27 mouse cellular contexts compared by ENCODE assay signal in genomic region chr19:18598265-18598926, GRCm38 (mm10). TPM values are rescaled to one million over a fixed set of nuclear protein-coding genes. Genes with fewer than 3 reads are reported as not detected.
DNase-seq lines count a peak whose midpoint lies in the region; ATAC-seq and TF ChIP-seq lines count a peak whose summit lies in the region.
"Had no signal": no experiment of that assay in that cellular context is flagged by ENCODE, and none has a peak within 500 bp of the region (broad histone marks: within the 10 kb centered on the region; RNA-seq: fewer than 3 reads in every experiment).

No protein-coding gene starts in this region.

- DNase-seq in adrenal gland, adult 2 months, result peak; percentile 40
- no peak for DNase-seq in adrenal gland, postnatal 4 days (ENCODE audit: low spot score in 2 of 2)
- DNase-seq in 3134 (ENCODE audit: extremely low read depth, insufficient read length, low spot score) (peak; percentile 16), CH12.LX (ENCODE audit: extremely low read depth) (peak; percentile 81)
- DNase-seq in urinary bladder, postnatal 14 days (ENCODE audit: low spot score), result no peak
- DNase-seq in cerebellum, postnatal 36 days, result no peak
- no peak for DNase-seq in yolk sac, embryonic 10.5 days (ENCODE audit: low spot score)
- DNase-seq: cerebellum, adult 9-10 months; forebrain, postnatal 0 days; gastrocnemius, postnatal 25 days; heart, adult 18-20 months; heart, postnatal 14 days; liver, embryonic 13.5 days; lung, embryonic 14.5 days; lung, postnatal 36 days; retina, postnatal 1 day; thymus, postnatal 36 days had no signal

- H3K4me2 ChIP-seq in CH12.LX (ENCODE audit: insufficient read depth, low read depth, poor library complexity, severe bottlenecking), result peak overlapping the region; percentile 88
- H3K4me2 ChIP-seq: heart, embryonic 12.5 days; hindbrain, embryonic 13.5 days; liver, embryonic 13.5 days; lung, embryonic 14.5 days; midbrain, embryonic 15.5 days; neural tube, embryonic 13.5 days; stomach, embryonic 15.5 days had no signal

- no peaks in the 10 kb centered on the region for H3K9me3 ChIP-seq in CH12.LX (replicated peaks; ENCODE audit: low read length)
- H3K9me3 ChIP-seq: embryonic facial prominence, embryonic 10.5 days; heart, embryonic 12.5 days; hindbrain, embryonic 13.5 days; liver, embryonic 13.5 days; megakaryocyte, embryonic 14.5 days; midbrain, embryonic 15.5 days; neural tube, embryonic 13.5 days; stomach, embryonic 15.5 days had no signal

- dilution Hi-C loops in CH12.LX (cut with MboI; ENCODE audit: extremely low pct_ligation_motif_present, extremely low pct_unique_long_range_greater_than_20kb, low sequenced_read_pairs), result no loop called here

- TF ChIP-seq CTCF in CH12.LX (conservative IDR thresholded peaks at IDR 0.05 in 1 of 2, IDR thresholded peaks at IDR 0.05 in 1 of 2; ENCODE audit: low read depth in 2 of 2, low read length in 2 of 2), result no peak

- in situ Hi-C loops in CH12.LX (cut with MboI; ENCODE audit: low pct_ligation_motif_present, low pct_unique_long_range_greater_than_20kb, low sequenced_read_pairs), result loop anchor here (25.0 kb wide), 1 partner anchor 239 kb away; no protein-coding TSS in a partner anchor

- peak; percentile 15 for ATAC-seq in activated CD4-positive, CD25-positive, alpha-beta regulatory T cell, adult 4 months
- ATAC-seq: forebrain, postnatal 0 days; intestine, embryonic 16.5 days; midbrain, embryonic 15.5 days had no signal

- peak overlapping the region; percentile 83 for H3K9ac ChIP-seq in CH12.LX (ENCODE audit: insufficient read depth, low read depth)
- H3K9ac ChIP-seq: forebrain, postnatal 0 days; heart, embryonic 12.5 days; hindbrain, embryonic 13.5 days; liver, embryonic 13.5 days; lung, embryonic 14.5 days; midbrain, embryonic 15.5 days; neural tube, embryonic 13.5 days; stomach, embryonic 15.5 days had no signal

- H3K36me3 ChIP-seq in CH12.LX (replicated peaks in 1 of 2; ENCODE audit: control insufficient read depth in 1 of 2, insufficient read depth in 1 of 2, low read length in 1 of 2), result peaks cover 27 to 50% of the 10 kb centered on the region in 2 experiments
- H3K36me3 ChIP-seq: embryonic facial prominence, embryonic 10.5 days; hindbrain, embryonic 13.5 days; midbrain, embryonic 15.5 days; neural tube, embryonic 13.5 days; stomach, embryonic 15.5 days had no signal

- no peak overlapping the region for H3K4me3 ChIP-seq in CH12.LX (replicated peaks in 1 of 3; ENCODE audit: low read depth in 2 of 3, low read length in 2 of 3, poor library complexity in 1 of 3)
- H3K4me3 ChIP-seq: embryonic facial prominence, embryonic 10.5 days; heart, embryonic 12.5 days; hindbrain, embryonic 13.5 days; left cerebral cortex, adult 2 months; liver, embryonic 13.5 days; megakaryocyte, embryonic 14.5 days; midbrain, embryonic 15.5 days; neural tube, embryonic 13.5 days; stomach, embryonic 15.5 days had no signal

- H3K27me3 ChIP-seq in CH12.LX (replicated peaks), result no peaks in the 10 kb centered on the region
- H3K27me3 ChIP-seq: heart, embryonic 12.5 days; hindbrain, embryonic 13.5 days; liver, embryonic 13.5 days; megakaryocyte, embryonic 14.5 days; midbrain, embryonic 15.5 days; neural tube, embryonic 13.5 days; stomach, embryonic 15.5 days had no signal

- no peak for TF ChIP-seq POLR2A in CH12.LX (IDR thresholded peaks at IDR 0.05; ENCODE audit: low read depth, low read length)

- TF ChIP-seq RAD21 in CH12.LX (IDR thresholded peaks at IDR 0.05; ENCODE audit: low read depth, low read length), result no peak

- peak overlapping the region; percentile 95 for H3K27ac ChIP-seq in CH12.LX (ENCODE audit: insufficient read depth, low read depth)
- H3K27ac ChIP-seq: embryonic facial prominence, embryonic 10.5 days; hindbrain, embryonic 13.5 days; left cerebral cortex, adult 2 months; liver, embryonic 13.5 days; midbrain, embryonic 15.5 days; neural tube, embryonic 13.5 days; stomach, embryonic 15.5 days had no signal

- peaks cover 2% of the 10 kb centered on the region; the same call in 1 of the 2 replicates for H3K79me2 ChIP-seq in CH12.LX (replicated peaks; ENCODE audit: control insufficient read depth, extremely low read depth, insufficient read depth, poor library complexity, severe bottlenecking)

- peak; percentile 91 for TF ChIP-seq EP300 in CH12.LX (IDR thresholded peaks at IDR 0.05; ENCODE audit: low read length)

- H3K4me1 ChIP-seq in CH12.LX (ENCODE audit: control insufficient read depth in 1 of 2, insufficient read depth in 2 of 2), result peaks cover 20 to 69% of the 10 kb centered on the region in 2 experiments
- H3K4me1 ChIP-seq: midbrain, embryonic 15.5 days; neural tube, embryonic 13.5 days; stomach, embryonic 15.5 days had no signal

TF ChIP-seq in CH12.LX, 34 proteins besides CTCF, POLR2A, EP300 and RAD21:
- peak; percentile 68 for TF ChIP-seq CHD2 (IDR thresholded peaks at IDR 0.05; ENCODE audit: low read length)
- TF ChIP-seq MXI1 (IDR thresholded peaks at IDR 0.05; ENCODE audit: low read depth, low read length), result no peak; the same call in 1 of the 2 replicates
- no peak for TF ChIP-seq PAX5 (IDR thresholded peaks at IDR 0.05; ENCODE audit: low read length)
- TF ChIP-seq IRF4 (IDR thresholded peaks at IDR 0.05; ENCODE audit: low read depth, low read length), result peak; percentile 95
- TF ChIP-seq MEF2A (IDR thresholded peaks at IDR 0.05; ENCODE audit: borderline replicate concordance, low read depth, low read length), result peak; percentile 62; the same call in 1 of the 2 replicates
- no peak for TF ChIP-seq MYC (IDR thresholded peaks at IDR 0.05; ENCODE audit: low read depth, low read length)
- no peak for TF ChIP-seq NELFE (IDR thresholded peaks at IDR 0.05; ENCODE audit: low read depth, low read length)
- peak; percentile 82 for TF ChIP-seq JUN (IDR thresholded peaks at IDR 0.05; ENCODE audit: insufficient read depth, low read depth, low read length)
- peak; percentile 94 for TF ChIP-seq JUND (conservative IDR thresholded peaks at IDR 0.05; ENCODE audit: low read depth, low read length)
- 0 out of 2 replicates have a peak, but pooled peaks have one; percentile 7 for TF ChIP-seq SIN3A (IDR thresholded peaks at IDR 0.05; ENCODE audit: low read length)
- TF ChIP-seq TBP (conservative IDR thresholded peaks at IDR 0.05; ENCODE audit: low read depth, low read length), result peak; percentile 78
- TF ChIP-seq ZKSCAN1 (IDR thresholded peaks at IDR 0.05; ENCODE audit: borderline replicate concordance, low read depth, low read length), result no peak
- no peak for TF ChIP-seq USF1 (IDR thresholded peaks at IDR 0.05; ENCODE audit: low read depth, low read length)
- TF ChIP-seq NRF1 (IDR thresholded peaks at IDR 0.05; ENCODE audit: low read depth, low read length), result 0 out of 2 replicates have a peak, but pooled peaks have one; percentile 3
- TF ChIP-seq ETS1 (conservative IDR thresholded peaks at IDR 0.05; ENCODE audit: low read depth, low read length), result peak; percentile 71
- TF ChIP-seq GABPA (IDR thresholded peaks at IDR 0.05; ENCODE audit: insufficient replicate concordance, low read depth, low read length), result no peak
- no peak for TF ChIP-seq SMC3 (IDR thresholded peaks at IDR 0.05; ENCODE audit: low read depth, low read length)
- no peak; the same call in 1 of the 2 replicates for TF ChIP-seq MAZ (IDR thresholded peaks at IDR 0.05; ENCODE audit: low read depth, low read length)
- TF ChIP-seq RCOR1 (conservative IDR thresholded peaks at IDR 0.05; ENCODE audit: low read depth, low read length), result 0 out of 2 replicates have a peak, but pooled peaks have one; percentile 31
- TF ChIP-seq MAX (IDR thresholded peaks at IDR 0.05; ENCODE audit: low read length), result 0 out of 2 replicates have a peak, but pooled peaks have one; percentile 10
- peak; percentile 62; the same call in 1 of the 2 replicates for TF ChIP-seq MAFK (IDR thresholded peaks at IDR 0.05; ENCODE audit: insufficient replicate concordance, low read length)
- TF ChIP-seq BHLHE40 (IDR thresholded peaks at IDR 0.05; ENCODE audit: low read depth, low read length), result peak; percentile 68
- TF ChIP-seq TCF12 (IDR thresholded peaks at IDR 0.05; ENCODE audit: low read depth, low read length), result 0 out of 2 replicates have a peak, but pooled peaks have one; percentile 58

RNA-seq across cellular contexts. Expression of gene Ostf1, which starts 33.2 kb away (rescaled TPM):
- 100 to 1,000 TPM; 108 to 122 TPM for total RNA-seq in adrenal gland, adult 2 months (2021)
- polyA plus RNA-seq in adrenal gland, adult 2 months (2012; rRNA removed), result 61.1 and 95.4 TPM in 2 replicates
- 10 to 100 TPM; 76.7 to 76.9 TPM for total RNA-seq in adrenal gland, postnatal 4 days (2021)
- total RNA-seq in CH12.LX (2012; rRNA removed) (122 and 131 TPM in 2 replicates), CH12.LX (2014; rRNA removed) (175 and 188 TPM in 2 replicates)
- 110 and 125 TPM in 2 replicates for polyA plus RNA-seq in CH12.LX (2012; ENCODE audit: insufficient read length, low read depth)
- 100 to 1,000 TPM; 142 to 143 TPM for polyA plus RNA-seq in activated CD4-positive, CD25-positive, alpha-beta regulatory T cell, adult 4 months (2017; shearing (Covaris generic))

RNA-seq across cellular contexts. Expression of gene Nmrk1, which starts 33.4 kb away (rescaled TPM):
- 10 to 100 TPM in 1 of 2 experiments, 1 to 10 TPM in 1; 9.5 to 11.9 TPM for total RNA-seq in adrenal gland, adult 2 months (2021)
- 3.2 and 4.7 TPM in 2 replicates for polyA plus RNA-seq in adrenal gland, adult 2 months (2012; rRNA removed)
- 10 to 100 TPM; 14.5 to 17.7 TPM for total RNA-seq in adrenal gland, postnatal 4 days (2021)
- total RNA-seq in CH12.LX (2012; rRNA removed) (9.1 and 9.8 TPM in 2 replicates), CH12.LX (2014; rRNA removed) (10.1 and 10.2 TPM in 2 replicates)
- 7.5 and 9.7 TPM in 2 replicates for polyA plus RNA-seq in CH12.LX (2012; ENCODE audit: insufficient read length, low read depth)
- polyA plus RNA-seq in activated CD4-positive, CD25-positive, alpha-beta regulatory T cell, adult 4 months (2017; shearing (Covaris generic)), result 1 to 10 TPM; 6.0 to 7.3 TPM

Comparison
In these comparisons a context has a peak if more than half of its experiments do, and no peak if none do; other contexts are left out.
1. DNase-seq: peak in adrenal gland, adult 2 months (single experiment), 3134 (single experiment) and CH12.LX (single experiment); none in adrenal gland, postnatal 4 days (0 of 2), urinary bladder, postnatal 14 days (single experiment), cerebellum, postnatal 36 days (0 of 2) and yolk sac, embryonic 10.5 days (single experiment).